Mouse (Mus musculus): Measurements from ENCODE around the gene Evi2b. TPM values are rescaled to one million over a fixed set of nuclear protein-coding genes. Genes with fewer than 3 reads are reported as not detected.

Evi2b gene
- total RNA-seq (2021) = under 1 TPM; 0.76 to 0.87 TPM
- long read RNA-seq, experiment 1 = 0 reads
- long read RNA-seq, experiment 2 = 0 reads

GRCm38 (mm10) chr11:79523560-79524309 lies at the start of gene Evi2b:
TSS of gene Evi2b (minus strand) at chr11:79523762.
- DNase-seq = no peak
- intact Hi-C loops (cut with DNase I) = no loop called here

GRCm38 (mm10) chr11:79570319-79570718 lies 46.8 kb upstream of the Evi2b start:
- intact Hi-C loops (cut with DNase I) = no loop called here
- no peak for DNase-seq

GRCm38 (mm10) chr11:79568197-79568911 lies 44.8 kb upstream of the Evi2b start:
- intact Hi-C loops (cut with DNase I) = no loop called here

GRCm38 (mm10) chr11:79566947-79567346 lies 43.4 kb upstream of the Evi2b start:
- no peak for DNase-seq
- intact Hi-C loops (cut with DNase I) = no loop called here

More at GRCm38 (mm10) chr11:79568197-79568911, 44.8 kb upstream of the Evi2b start:
- no peak for DNase-seq

- DNase-seq = no peak
- intact Hi-C loops (cut with DNase I) = no loop called here
Measured at GRCm38 (mm10) chr11:79563493-79563892, 39.9 kb upstream of the Evi2b start.

GRCm38 (mm10) chr11:79560536-79560935 lies 37.0 kb upstream of the Evi2b start:
- intact Hi-C loops (cut with DNase I) = no loop called here
- no peak for DNase-seq

- intact Hi-C loops (cut with DNase I) = no loop called here
- DNase-seq = no peak
Measured at GRCm38 (mm10) chr11:79552622-79553021, 29.1 kb upstream of the Evi2b start.

GRCm38 (mm10) chr11:79536293-79536692 lies 12.7 kb upstream of the Evi2b start:
- DNase-seq = no peak
- intact Hi-C loops (cut with DNase I) = no loop called here

- intact Hi-C loops (cut with DNase I) = no loop called here
- no peak for DNase-seq
Measured at GRCm38 (mm10) chr11:79535554-79535953, 12.0 kb upstream of the Evi2b start.

GRCm38 (mm10) chr11:79533950-79534690 lies 10.6 kb upstream of the Evi2b start:
- intact Hi-C loops (cut with DNase I) = no loop called here
- DNase-seq = peak in 1 of 2 experiments; percentile 24

- DNase-seq = no peak
- intact Hi-C loops (cut with DNase I) = no loop called here
Measured at GRCm38 (mm10) chr11:79533311-79533710, 9.7 kb upstream of the Evi2b start.

GRCm38 (mm10) chr11:79531485-79531884 lies 7.9 kb upstream of the Evi2b start:
- intact Hi-C loops (cut with DNase I) = no loop called here
- no peak for DNase-seq

GRCm38 (mm10) chr11:79530774-79531173 lies 7.2 kb upstream of the Evi2b start:
- intact Hi-C loops (cut with DNase I) = no loop called here
- no peak for DNase-seq

- intact Hi-C loops (cut with DNase I) = no loop called here
- no peak for DNase-seq
Measured at GRCm38 (mm10) chr11:79530333-79530761, 6.8 kb upstream of the Evi2b start, which contains the start of the genes Evi2 and Evi2a. TSS of gene Evi2 (minus strand) at chr11:79530589. TSS of gene Evi2a (minus strand) at chr11:79530609.

- no peak for DNase-seq
- intact Hi-C loops (cut with DNase I) = no loop called here
Measured at GRCm38 (mm10) chr11:79529736-79530135, 6.2 kb upstream of the Evi2b start.

- DNase-seq = no peak
- intact Hi-C loops (cut with DNase I) = no loop called here
Measured at GRCm38 (mm10) chr11:79529226-79529625, 5.7 kb upstream of the Evi2b start.

GRCm38 (mm10) chr11:79528601-79529000 lies 5.0 kb upstream of the Evi2b start:
- intact Hi-C loops (cut with DNase I) = no loop called here
- DNase-seq = no peak

- intact Hi-C loops (cut with DNase I) = no loop called here
- no peak for DNase-seq
Measured at GRCm38 (mm10) chr11:79527739-79528384, 4.3 kb upstream of the Evi2b start.

- intact Hi-C loops (cut with DNase I) = no loop called here
- DNase-seq = peak; percentile 34 to 40
Measured at GRCm38 (mm10) chr11:79527015-79527738, 3.6 kb upstream of the Evi2b start.

GRCm38 (mm10) chr11:79526549-79526948 lies 3.0 kb upstream of the Evi2b start:
- no peak for DNase-seq
- intact Hi-C loops (cut with DNase I) = no loop called here
